ENCODE assay signal across 8 mouse cellular contexts in the genomic region with DNA sequence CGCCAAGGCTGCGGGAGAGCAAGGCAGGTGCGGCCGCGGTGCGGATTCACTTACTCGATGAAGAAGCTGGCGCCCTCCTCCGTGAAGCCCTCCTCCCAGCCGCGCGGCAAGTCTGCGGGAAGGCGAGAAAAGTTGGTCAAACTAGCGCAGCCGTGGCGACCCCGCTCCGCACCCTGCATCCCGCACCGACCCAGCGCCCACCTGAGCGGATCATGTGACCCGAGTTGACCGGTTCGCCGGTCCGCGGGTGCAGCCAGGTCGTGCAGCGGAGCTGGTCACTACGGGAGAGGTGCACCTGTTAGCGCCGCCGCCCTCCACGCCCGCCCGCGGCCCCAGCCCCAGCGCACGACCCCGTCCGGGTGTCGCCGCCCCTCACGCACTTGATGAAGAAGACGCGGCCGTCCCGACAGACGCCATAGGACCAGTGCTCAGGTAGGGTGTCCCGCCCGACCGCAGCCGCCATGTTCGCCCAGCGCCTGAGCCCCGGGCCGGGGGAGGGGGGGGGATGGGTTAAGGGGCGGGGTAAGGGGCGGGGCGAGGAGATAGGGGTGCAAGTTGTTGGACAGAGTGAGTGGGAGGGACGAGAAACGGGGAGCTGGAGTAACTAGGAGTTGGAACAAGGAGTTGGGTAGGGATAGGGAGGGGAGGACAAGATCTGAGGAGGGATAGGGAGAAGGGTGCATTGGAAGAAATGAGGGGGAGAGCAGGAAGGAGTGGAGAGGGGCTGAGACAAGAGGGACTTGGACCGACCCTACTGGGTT. TPM values are rescaled to one million over a fixed set of nuclear protein-coding genes. Genes with fewer than 3 reads are reported as not detected.
DNase-seq lines count a peak whose midpoint lies in the region; TF ChIP-seq lines count a peak whose summit lies in the region.

Gene Plekha7, minus strand, starts transcription at position 506 of the 761 bp plus-strand sequence.

- peak within 1 kb of the TSS; percentile 29 for H3ac ChIP-seq in C2C12 (ENCODE audit: control insufficient read depth, insufficient read length, low read depth)

- no peaks in the 10 kb centered on the region for H3K79me3 ChIP-seq in C2C12 (ENCODE audit: low read depth)

- H3K4me3 ChIP-seq in C2C12 (ENCODE audit: insufficient read depth, poor library complexity, severe bottlenecking) = peak within 1 kb of the TSS; percentile 11

- no peaks in the 10 kb centered on the region for H3K36me3 ChIP-seq in C2C12 (ENCODE audit: control insufficient read depth, insufficient read depth)

- intact Hi-C loops in heart, postnatal 14 days (cut with DNase I) = no loop called here

- no peaks in the 10 kb centered on the region for H3K79me2 ChIP-seq in C2C12 (ENCODE audit: control insufficient read depth, insufficient read depth)

- WGBS in large intestine, adult 2 months = under 1% methylated on average over 63 of the region's 65 CpGs

- peak; percentile 59 for DNase-seq in WW6 (ENCODE audit: low read depth, low spot score)
- DNase-seq in embryo, embryonic 10.5 days (ENCODE audit: low spot score) = peak; percentile 78
- DNase-seq in heart, postnatal 14 days = peak; percentile 24 to 34
- peak; percentile 60 for DNase-seq in large intestine, adult 2 months (ENCODE audit: low read depth, low spot score)
- DNase-seq in lung, postnatal 10 days = peak; percentile 49
- peak; percentile 34 for DNase-seq in ovary, postnatal 14 days (ENCODE audit: low spot score)
- no peak for DNase-seq in right cerebral cortex, adult 2 months (ENCODE audit: low spot score in 2 of 2)

- no peak for TF ChIP-seq CTCF in C2C12 (IDR thresholded peaks at IDR 0.05; ENCODE audit: control insufficient read depth, insufficient read depth, insufficient read length)

- no peaks in the 10 kb centered on the region for H3K27me3 ChIP-seq in C2C12 (ENCODE audit: control insufficient read depth, insufficient read depth, insufficient read length)

TF ChIP-seq in C2C12, 6 proteins besides CTCF, POLR2A, EP300 and RAD21:
- TF ChIP-seq USF1 (IDR thresholded peaks at IDR 0.05; ENCODE audit: low read depth) (no peak), FOSL1 (IDR thresholded peaks at IDR 0.05; ENCODE audit: insufficient read depth, low read length, poor library complexity, severe bottlenecking) (no peak), MAX (IDR thresholded peaks at IDR 0.05) (no peak), MYOD1 (IDR thresholded peaks at IDR 0.05; ENCODE audit: control insufficient read depth, insufficient read length, low read depth) (no peak), MYOG (IDR thresholded peaks at IDR 0.05; ENCODE audit: control insufficient read depth, extremely low read depth, insufficient read length) (no peak), CEBPB (IDR thresholded peaks at IDR 0.05; ENCODE audit: low read depth) (no peak)

RNA-seq across cellular contexts. Expression of gene Plekha7, which starts in this region (rescaled TPM):
- 0.25 TPM for polyA plus RNA-seq in C2C12 (2012; fragmentation: generic; extraction: Trizol)
- total RNA-seq in heart, postnatal 14 days (2021) = 1 to 10 TPM; 5.9 to 9.1 TPM
- 19.3 and 31.4 TPM in 2 replicates for polyA plus RNA-seq in large intestine, adult 2 months (2012; rRNA removed)

Comparison
In these comparisons a context has a peak if more than half of its experiments do, and no peak if none do; other contexts are left out.
1. RNA of gene Plekha7 (polyA plus RNA-seq): 19.3 to 31.4 TPM in large intestine, adult 2 months; 0.25 TPM in C2C12 (single experiment); every median in the first group is over 10 times any median in the second.
2. DNase-seq: peak in WW6 (single experiment), embryo, embryonic 10.5 days (single experiment), heart, postnatal 14 days (2 of 2), large intestine, adult 2 months (single experiment), lung, postnatal 10 days (single experiment) and ovary, postnatal 14 days (single experiment); none in right cerebral cortex, adult 2 months (0 of 2).